Mouse (Mus musculus) myocyte (in vitro differentiated cells): ENCODE measurements around the gene Recql5. TPM values are rescaled to one million over a fixed set of nuclear protein-coding genes. Genes with fewer than 3 reads are reported as not detected.
"Not testable (repeated sequence)": the region's sequence is repeated elsewhere in the genome, so short reads cannot be mapped to it uniquely, and the experiment has no call there.

Experiments used
- H3K27me3 ChIP-seq: one replicate; pipeline ENCODE4 v1.6.1; 2011; ENCODE audit not compliant: control insufficient read depth, insufficient read depth, insufficient read length
- H3K36me3 ChIP-seq: one replicate; pipeline ENCODE4 v1.6.1; 2011; ENCODE audit not compliant: control insufficient read depth, insufficient read depth
- H3K4me2 ChIP-seq: one replicate; pipeline ENCODE4 v1.6.1; 2011; ENCODE audit warnings: low read depth, control low read depth
- H3K4me3 ChIP-seq: one replicate; pipeline ENCODE4 v1.5.1; 2011; ENCODE audit warnings: mild to moderate bottlenecking, control low read depth, moderate library complexity
- H3K79me2 ChIP-seq: one replicate; pipeline ENCODE4 v1.6.1; 2011; ENCODE audit not compliant: control insufficient read depth, insufficient read depth
- H3ac ChIP-seq: one replicate; pipeline ENCODE4 v1.6.1; 2011; ENCODE audit not compliant: control insufficient read depth, insufficient read length
- CEBPB ChIP-seq: IDR thresholded peaks from 2 replicates; pipeline ENCODE4 v1.6.1; 2011; ENCODE audit warnings: mild to moderate bottlenecking, moderate library complexity; ENCODE audit not compliant: poor library complexity, insufficient read depth, severe bottlenecking
- E2F4 ChIP-seq: IDR thresholded peaks from one replicate; pipeline ENCODE4 v1.6.1; 2011; ENCODE audit warnings: mild to moderate bottlenecking, control low read depth, moderate library complexity; ENCODE audit not compliant: insufficient read depth
- MAX ChIP-seq: IDR thresholded peaks from one replicate; pipeline ENCODE4 v1.6.1; 2011; ENCODE audit warnings: low read depth, mild to moderate bottlenecking, control low read depth
- MYOD1 ChIP-seq, 3 experiments: IDR thresholded peaks; one replicate each; pipeline ENCODE4 v1.6.1; 2011; ENCODE audit warnings: control low read depth in 2 of 3, low read depth in 2 of 3, mild to moderate bottlenecking in 2 of 3, moderate library complexity in 1 of 3; ENCODE audit not compliant: insufficient read length in 2 of 3, control insufficient read depth in 1 of 3
- MYOG ChIP-seq, 3 experiments: IDR thresholded peaks; one replicate each; pipeline ENCODE4 v1.6.1; 2011; ENCODE audit warnings: control low read depth in 2 of 3, low read depth in 2 of 3, mild to moderate bottlenecking in 2 of 3; ENCODE audit not compliant: insufficient read length in 2 of 3, control insufficient read depth in 1 of 3, insufficient read depth in 1 of 3
- POLR2A ChIP-seq: IDR thresholded peaks from one replicate; pipeline ENCODE4 v1.6.1; 2011; ENCODE audit warnings: low read depth, mild to moderate bottlenecking, control low read depth, moderate library complexity; ENCODE audit not compliant: insufficient read length
- POLR2AphosphoS2 ChIP-seq: IDR thresholded peaks from one replicate; pipeline ENCODE4 v1.6.1; 2011; ENCODE audit warnings: low read depth, control low read depth; ENCODE audit not compliant: insufficient read length
- REST ChIP-seq: IDR thresholded peaks from one replicate; pipeline ENCODE4 v1.6.1; 2011; ENCODE audit warnings: mild to moderate bottlenecking, control low read depth, moderate library complexity; ENCODE audit not compliant: insufficient read depth, insufficient read length
- SRF ChIP-seq: IDR thresholded peaks from one replicate; pipeline ENCODE4 v1.6.1; 2011; ENCODE audit warnings: low read depth; ENCODE audit not compliant: control insufficient read depth, insufficient read length
- TCF12 ChIP-seq: IDR thresholded peaks from one replicate; pipeline ENCODE4 v1.6.1; 2011; ENCODE audit warnings: mild to moderate bottlenecking, control low read depth; ENCODE audit not compliant: poor library complexity, insufficient read depth, severe bottlenecking
- TCF3 ChIP-seq: IDR thresholded peaks from one replicate; pipeline ENCODE4 v1.6.1; 2011; ENCODE audit warnings: low read depth, control low read depth; ENCODE audit not compliant: insufficient read length
- USF1 ChIP-seq: IDR thresholded peaks from one replicate; pipeline ENCODE4 v1.6.1; 2011; ENCODE audit warnings: low read depth, mild to moderate bottlenecking, control low read depth, moderate library complexity
- polyA plus RNA-seq: library from polyadenylated mRNA; unstranded; fragments of >200 nt; fragmentation: generic; extraction: Trizol; gene quantifications from one replicate; pipeline ENCODE4 v1.2.1, GENCODE M21; 2012; ENCODE audit warnings: missing spikeins

Gene Recql5
- polyA plus RNA-seq, 1 experiment, result 13.1 TPM

DNA sequence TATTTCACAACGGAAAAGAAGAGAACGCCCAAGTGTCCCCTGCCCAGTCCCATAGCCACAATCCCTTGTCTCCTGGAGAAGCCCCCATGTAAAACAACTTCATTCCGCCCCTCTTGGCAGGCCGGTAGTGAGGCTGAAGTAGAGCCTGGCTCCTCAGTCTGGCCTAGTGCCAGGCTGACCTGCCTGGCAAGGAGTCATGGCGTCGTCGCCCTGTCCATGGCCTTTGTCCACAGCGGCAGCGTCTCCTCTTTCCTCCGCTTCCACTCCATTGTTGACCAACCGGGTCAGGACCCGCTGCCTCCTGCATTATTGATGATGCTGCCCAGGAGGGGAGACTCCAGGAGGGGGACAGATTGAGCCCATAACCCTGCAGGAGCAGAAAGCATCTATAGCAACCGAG, 75.3 kb downstream of the Recql5 start:
- TF ChIP-seq POLR2AphosphoS2 (no peak), MAX (no peak), REST (no peak), TCF12 (no peak), POLR2A (no peak), MYOD1 (IDR thresholded peaks at IDR 0.05; ENCODE audit: control insufficient read depth in 1 of 3, insufficient read length in 2 of 3, low read depth in 2 of 3) (no peak), E2F4 (no peak), CEBPB (no peak), SRF (no peak), TCF3 (no peak)
- Histone ChIP-seq H3K27me3 (peaks cover 82% of the 10 kb centered on the region), H3K79me2 (no peaks in the 10 kb centered on the region), H3ac (no peak overlapping the region), H3K4me3 (no peak overlapping the region), H3K4me2 (no peak overlapping the region), H3K36me3 (no peaks in the 10 kb centered on the region)

DNA sequence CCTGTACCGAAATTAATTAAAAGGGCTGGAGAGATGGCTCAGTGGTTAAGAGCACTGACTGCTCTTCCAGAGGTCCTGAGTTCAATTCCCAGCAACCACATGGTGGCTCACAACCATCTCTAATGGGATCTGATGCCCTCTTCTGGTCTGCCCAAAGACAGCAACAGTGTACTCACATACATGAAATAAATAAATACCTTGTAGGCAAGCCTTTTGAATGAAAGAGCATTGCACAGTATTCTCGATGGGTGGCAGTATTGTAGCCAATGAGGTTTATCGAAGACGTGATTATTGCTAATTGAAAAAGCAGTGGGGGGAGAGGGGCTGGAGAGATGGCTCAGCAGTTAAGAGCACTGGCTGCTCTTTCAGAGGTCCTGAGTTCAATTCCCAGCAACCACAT, 76.1 kb downstream of the Recql5 start:
- H3K79me2 ChIP-seq, H3ac ChIP-seq, H3K36me3 ChIP-seq, H3K4me2 ChIP-seq, H3K4me3 ChIP-seq: not testable (repeated sequence)
- H3K27me3 ChIP-seq, result peaks cover 81% of the 10 kb centered on the region

DNA sequence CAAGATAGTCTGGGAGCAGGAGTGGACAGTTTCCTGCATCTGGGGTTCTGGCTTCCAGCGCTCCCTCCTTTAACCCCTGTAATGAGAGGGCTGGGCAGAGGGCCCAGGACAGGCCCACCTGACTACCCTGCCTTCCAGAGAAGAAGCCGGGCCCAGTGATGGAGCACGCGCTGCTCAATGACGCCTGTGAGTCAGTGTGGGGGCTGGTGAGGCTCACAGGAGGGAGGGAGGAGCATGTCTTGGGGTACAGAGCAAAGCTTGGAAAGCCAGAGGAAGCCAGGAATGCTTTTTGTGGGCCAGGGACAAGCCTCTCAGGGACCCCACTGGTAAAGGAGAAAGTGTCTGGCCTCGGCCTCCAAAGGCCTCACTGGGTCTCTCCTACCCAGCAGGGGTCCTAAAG, 78.6 kb downstream of the Recql5 start:
- Histone ChIP-seq H3K79me2 (no peaks in the 10 kb centered on the region), H3K4me2 (no peak overlapping the region), H3K27me3 (peaks cover 76% of the 10 kb centered on the region), H3K36me3 (no peaks in the 10 kb centered on the region), H3K4me3 (no peak overlapping the region), H3ac (no peak overlapping the region)
- TF ChIP-seq MYOD1 (IDR thresholded peaks at IDR 0.05; ENCODE audit: control insufficient read depth in 1 of 3, insufficient read length in 2 of 3, low read depth in 2 of 3), result no peak
- TF ChIP-seq POLR2AphosphoS2, result no peak
- no peak for TF ChIP-seq USF1
- no peak for TF ChIP-seq MYOG (IDR thresholded peaks at IDR 0.05; ENCODE audit: control insufficient read depth in 1 of 3, insufficient read depth in 1 of 3, insufficient read length in 2 of 3, low read depth in 2 of 3)
- TF ChIP-seq MAX, result no peak
- no peak for TF ChIP-seq TCF3
- TF ChIP-seq CEBPB, result no peak
- no peak for TF ChIP-seq E2F4
- TF ChIP-seq TCF12, result no peak
- TF ChIP-seq REST, result no peak
- TF ChIP-seq SRF, result no peak
- no peak for TF ChIP-seq POLR2A

DNA sequence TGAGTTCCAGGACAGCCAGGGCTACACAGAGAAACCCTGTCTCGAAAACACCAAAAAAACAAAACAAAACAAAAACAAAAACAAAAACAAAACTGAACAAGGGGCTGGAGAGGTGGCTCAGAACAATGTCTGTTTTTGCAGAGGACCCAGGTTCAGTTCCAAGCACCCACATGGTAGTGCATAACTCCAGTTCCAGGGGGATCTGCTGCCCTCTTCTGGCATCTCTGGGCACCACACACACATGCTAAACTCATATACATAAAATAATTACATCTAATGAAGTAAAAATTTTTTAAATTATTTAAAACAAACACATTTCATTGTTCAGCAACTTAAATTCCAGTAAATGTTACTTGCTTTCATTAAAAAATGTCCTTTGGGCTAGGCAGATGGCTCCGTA, 87.5 kb downstream of the Recql5 start:
- Histone ChIP-seq H3K79me2 (no peaks in the 10 kb centered on the region), H3K4me2 (no peak overlapping the region), H3K4me3 (no peak overlapping the region), H3K27me3 (peaks cover 78% of the 10 kb centered on the region), H3K36me3 (no peaks in the 10 kb centered on the region), H3ac (no peak overlapping the region)
- TF ChIP-seq TCF3, result no peak
- TF ChIP-seq CEBPB, result no peak
- no peak for TF ChIP-seq USF1
- no peak for TF ChIP-seq E2F4
- no peak for TF ChIP-seq MYOG (IDR thresholded peaks at IDR 0.05; ENCODE audit: control insufficient read depth in 1 of 3, insufficient read depth in 1 of 3, insufficient read length in 2 of 3, low read depth in 2 of 3)
- no peak for TF ChIP-seq SRF
- TF ChIP-seq POLR2A, result no peak
- no peak for TF ChIP-seq MAX
- no peak for TF ChIP-seq POLR2AphosphoS2
- no peak for TF ChIP-seq MYOD1 (IDR thresholded peaks at IDR 0.05; ENCODE audit: control insufficient read depth in 1 of 3, insufficient read length in 2 of 3, low read depth in 2 of 3)
- TF ChIP-seq TCF12, result no peak
- no peak for TF ChIP-seq REST

DNA sequence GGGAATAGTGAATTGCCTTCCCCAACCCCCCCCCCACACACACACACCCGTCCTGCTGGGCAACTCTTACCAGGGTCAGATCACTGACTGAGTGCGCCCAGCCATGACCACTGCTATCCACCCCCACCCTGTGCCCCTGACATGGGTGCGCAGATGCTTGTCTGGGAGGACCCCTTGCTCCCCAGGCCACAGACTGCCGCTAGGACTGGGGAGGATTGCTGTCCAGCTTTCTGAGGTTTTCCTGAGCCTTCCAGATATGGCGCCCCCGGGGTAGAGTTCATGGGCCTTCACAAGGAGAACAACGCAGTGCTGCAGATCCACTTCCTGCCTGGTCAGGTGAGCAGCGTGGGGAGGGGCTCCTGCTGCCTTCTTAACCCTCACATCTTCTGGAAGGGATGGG, 89.0 kb downstream of the Recql5 start:
- Histone ChIP-seq H3ac (no peak overlapping the region), H3K4me3 (no peak overlapping the region), H3K79me2 (no peaks in the 10 kb centered on the region), H3K4me2 (no peak overlapping the region), H3K36me3 (no peaks in the 10 kb centered on the region), H3K27me3 (peaks cover 71% of the 10 kb centered on the region)
- TF ChIP-seq POLR2AphosphoS2 (no peak), E2F4 (no peak), USF1 (no peak), MYOG (IDR thresholded peaks at IDR 0.05; ENCODE audit: control insufficient read depth in 1 of 3, insufficient read depth in 1 of 3, insufficient read length in 2 of 3, low read depth in 2 of 3) (no peak), SRF (no peak), TCF12 (no peak), POLR2A (no peak), REST (no peak), MYOD1 (IDR thresholded peaks at IDR 0.05; ENCODE audit: control insufficient read depth in 1 of 3, insufficient read length in 2 of 3, low read depth in 2 of 3) (no peak), TCF3 (no peak), MAX (no peak), CEBPB (no peak)
